Mouse (Mus musculus) layer of hippocampus, postnatal 36 days (tissue): ENCODE measurements around the gene Rbfox3. TPM values are rescaled to one million over a fixed set of nuclear protein-coding genes. Genes with fewer than 3 reads are reported as not detected.
A peak's percentile ranks its signal among the peaks of the same experiment; 100 is the strongest.

ENCODE experiments used
- DNase-seq, 2 experiments: peaks; one replicate each; pipeline ENCODE4 v3.0.0; 2022
- total RNA-seq, 2 experiments: library from RNA; stranded (reverse); gene quantifications; 2 replicates each; pipeline ENCODE4 v1.2.3; 2021

Rbfox3 gene
- total RNA-seq, 2 experiments from 2014 or later: 266 to 269 TPM

- peak; percentile 70 for DNase-seq
Measured at GRCm38 (mm10) chr11:118905656-118906055, 5.7 kb downstream of the Rbfox3 start.

- no peak for DNase-seq
Measured at GRCm38 (mm10) chr11:118904253-118904652, 7.1 kb downstream of the Rbfox3 start.

GRCm38 (mm10) chr11:118899771-118900545 is 11.4 kb downstream of the Rbfox3 start:
- DNase-seq: no peak

GRCm38 (mm10) chr11:118898643-118899042 is 12.8 kb downstream of the Rbfox3 start:
- no peak for DNase-seq

DNA sequence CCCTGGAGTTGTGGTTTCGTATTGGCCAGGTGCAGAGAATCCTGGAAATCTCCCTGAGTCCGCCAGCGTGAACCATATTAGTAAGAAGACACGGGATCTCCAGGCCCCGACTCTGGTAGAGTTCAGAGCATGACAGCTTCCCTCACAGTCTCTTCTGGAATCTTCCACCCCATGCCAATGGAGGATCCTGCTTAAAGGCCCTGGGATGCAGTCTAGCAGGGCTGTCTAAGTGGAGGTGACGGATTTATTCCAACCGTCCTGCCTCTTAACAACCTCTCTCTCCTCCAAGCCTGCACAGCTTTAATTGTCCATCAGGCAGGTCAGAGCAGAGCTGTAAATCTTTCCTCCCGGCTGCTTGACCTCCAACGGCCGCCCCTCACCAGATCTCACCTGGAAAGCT is 13.2 kb downstream of the Rbfox3 start:
- DNase-seq: peak in 1 of 2 experiments; percentile 3

DNA sequence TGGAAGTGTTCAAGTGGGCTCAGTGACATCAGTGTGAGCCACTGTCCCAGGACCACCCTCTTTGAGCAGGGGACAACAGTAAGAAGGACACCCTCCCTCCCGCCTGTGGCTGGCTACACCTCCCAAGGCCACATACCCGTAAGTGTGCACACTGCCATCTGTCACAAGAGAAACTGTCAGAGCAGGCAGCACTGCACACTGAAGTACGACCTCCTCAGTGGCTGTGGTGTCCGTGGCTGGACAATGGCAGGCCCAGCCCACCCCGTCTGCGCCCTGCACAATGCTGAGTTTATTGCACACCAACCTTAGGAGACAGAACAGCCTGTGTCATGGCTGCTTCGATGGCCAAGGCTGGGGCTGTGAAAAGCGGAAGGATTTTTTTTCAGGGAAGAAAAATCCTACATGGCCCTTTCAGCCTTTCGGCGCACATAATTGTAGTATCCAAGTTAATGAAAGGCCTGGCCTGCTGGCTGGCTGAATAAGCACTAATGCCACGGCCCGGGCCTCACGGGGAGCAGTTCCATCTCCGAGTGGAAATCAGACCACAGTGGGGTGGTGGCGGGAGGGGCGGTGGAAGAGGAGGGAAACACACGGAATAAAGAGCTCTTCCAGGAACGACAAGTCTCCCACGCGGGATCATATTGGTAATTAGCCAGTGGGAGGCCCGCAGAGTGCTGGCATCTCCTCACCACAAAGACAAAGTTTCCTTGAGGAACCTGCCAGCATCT is 14.1 kb downstream of the Rbfox3 start:
- no peak for DNase-seq

DNA sequence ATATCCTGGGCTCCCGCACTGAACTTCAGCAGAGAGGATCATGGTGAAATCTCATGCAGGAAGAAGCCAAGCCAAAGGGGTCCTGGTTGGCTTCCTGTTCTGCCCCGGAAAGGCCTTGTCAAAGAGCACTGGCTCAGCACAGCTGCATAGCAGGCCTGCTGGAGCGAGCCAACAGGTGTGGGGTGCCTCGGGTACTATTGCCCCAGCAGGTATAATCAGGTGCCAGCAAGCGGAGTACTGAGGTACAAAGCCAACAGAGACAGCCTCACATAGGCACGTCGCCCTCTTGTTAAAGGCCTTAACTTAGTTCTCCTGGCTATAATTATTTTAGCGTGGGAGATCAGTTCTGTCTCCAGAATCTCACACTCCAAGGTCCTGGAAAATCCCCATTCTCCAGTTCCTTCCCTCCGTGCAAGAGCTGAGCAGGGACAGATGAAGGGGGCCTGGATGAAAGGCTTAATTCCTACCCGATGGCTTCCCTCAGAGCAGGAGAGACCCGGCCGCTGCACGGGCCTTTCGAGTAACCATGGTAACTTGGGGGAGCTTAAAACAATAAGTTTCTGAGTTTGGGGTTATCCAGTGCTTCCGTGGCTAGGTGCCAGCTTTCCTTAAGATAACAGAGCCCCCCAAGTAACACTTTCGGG is 15.2 kb downstream of the Rbfox3 start:
- DNase-seq: peak in 1 of 2 experiments; percentile 4

GRCm38 (mm10) chr11:118894835-118895234 is 16.6 kb downstream of the Rbfox3 start:
- no peak for DNase-seq

- no peak for DNase-seq
Measured at GRCm38 (mm10) chr11:118894196-118894595, 17.2 kb downstream of the Rbfox3 start.

GRCm38 (mm10) chr11:118892876-118893275 is 18.5 kb downstream of the Rbfox3 start:
- no peak for DNase-seq

DNA sequence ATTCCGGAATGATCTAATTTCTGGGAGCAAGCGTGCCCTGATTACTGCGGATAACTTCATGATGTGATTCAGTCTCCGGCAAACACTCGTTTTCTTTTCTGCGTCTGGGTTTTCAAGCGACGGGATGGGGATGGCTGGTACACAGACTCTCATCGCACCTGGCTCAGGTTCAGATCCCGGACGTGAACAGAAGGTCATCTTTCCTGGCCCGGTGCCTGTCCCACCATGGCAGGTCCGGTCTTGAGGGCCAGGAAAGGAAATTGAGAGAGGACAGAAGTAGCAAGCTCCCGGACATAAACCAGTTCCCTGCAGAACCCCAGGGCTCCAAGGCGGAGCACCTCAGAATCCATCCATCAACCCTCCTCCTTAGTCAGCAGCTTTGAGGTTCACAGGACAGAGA is 19.9 kb downstream of the Rbfox3 start:
- no peak for DNase-seq

DNA sequence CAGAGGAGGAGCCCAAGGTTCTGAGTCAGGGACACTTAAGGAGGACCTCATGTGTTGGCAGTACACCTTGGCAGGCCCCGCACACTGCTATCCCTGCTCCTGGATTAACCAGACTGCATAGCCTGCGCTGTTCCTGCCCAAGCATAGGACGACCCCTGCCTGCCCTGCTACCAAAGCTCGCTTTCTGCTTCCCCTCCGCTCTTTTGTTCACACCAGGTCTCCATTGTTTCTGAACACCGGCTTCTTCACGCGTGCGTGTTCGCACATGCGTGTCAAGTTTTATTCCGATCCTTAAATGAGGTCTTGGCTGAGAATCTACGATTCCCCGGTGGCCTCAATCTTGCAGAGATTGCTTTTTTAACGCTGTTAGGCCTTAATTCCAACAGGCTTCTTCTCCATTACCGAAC is 20.4 kb downstream of the Rbfox3 start:
- no peak for DNase-seq

GRCm38 (mm10) chr11:118890474-118890873 is 20.9 kb downstream of the Rbfox3 start:
- DNase-seq: no peak

- DNase-seq: no peak
Measured at GRCm38 (mm10) chr11:118889500-118889899, 21.9 kb downstream of the Rbfox3 start.

DNA sequence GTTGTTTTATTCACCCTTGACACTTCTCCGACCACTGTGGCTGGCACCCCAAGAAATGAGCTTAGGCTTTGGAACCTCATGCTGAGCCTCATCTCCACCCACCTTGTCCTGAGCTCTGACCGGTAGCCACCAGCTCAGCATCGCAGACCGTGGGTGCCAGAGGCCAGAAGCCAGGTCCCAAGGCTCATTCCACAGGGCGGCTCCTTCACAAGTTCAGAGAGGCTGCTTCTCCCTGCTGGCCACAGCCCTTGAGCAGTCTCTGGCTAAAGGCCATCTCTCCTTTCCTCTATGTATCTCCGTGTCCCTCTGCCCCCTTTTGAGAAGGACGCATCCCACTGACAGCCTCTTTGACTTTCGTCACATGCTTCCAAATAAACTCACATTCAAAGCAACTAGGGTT is 23.0 kb downstream of the Rbfox3 start:
- DNase-seq: no peak

GRCm38 (mm10) chr11:118887206-118887605 is 24.2 kb downstream of the Rbfox3 start:
- no peak for DNase-seq

DNA sequence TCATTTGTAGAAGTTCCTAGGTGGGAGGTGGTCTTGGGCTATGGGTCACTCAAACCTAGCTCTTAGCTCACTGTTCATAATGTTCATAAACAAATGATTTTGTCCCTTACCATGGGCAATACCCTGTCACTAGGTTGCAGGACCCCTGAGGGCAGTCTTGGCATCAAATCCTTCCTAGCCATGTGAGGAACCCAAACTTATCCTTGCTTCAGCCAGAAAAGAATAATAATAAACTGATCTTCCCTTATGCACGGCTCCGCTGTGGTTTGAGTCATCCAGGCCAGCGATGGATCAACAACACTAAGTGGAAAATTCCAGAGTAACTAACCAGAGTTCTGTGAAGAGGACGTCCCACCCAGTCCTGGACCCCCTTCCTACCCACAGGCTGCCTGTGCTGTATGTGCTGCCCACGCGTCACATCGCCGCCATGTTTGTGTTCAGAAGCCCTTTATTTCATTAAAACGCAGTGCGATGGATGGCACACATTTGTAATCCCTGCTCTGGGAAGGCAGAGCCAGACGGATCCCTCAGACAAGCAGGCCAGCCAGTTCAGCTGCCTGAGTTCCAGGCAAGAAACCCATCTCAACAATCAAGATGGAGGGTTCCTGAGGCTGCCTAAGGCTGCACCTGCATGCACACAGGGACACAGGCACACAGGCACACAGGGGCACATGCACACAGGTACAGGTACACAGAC is 25.0 kb downstream of the Rbfox3 start:
- DNase-seq: no peak

DNA sequence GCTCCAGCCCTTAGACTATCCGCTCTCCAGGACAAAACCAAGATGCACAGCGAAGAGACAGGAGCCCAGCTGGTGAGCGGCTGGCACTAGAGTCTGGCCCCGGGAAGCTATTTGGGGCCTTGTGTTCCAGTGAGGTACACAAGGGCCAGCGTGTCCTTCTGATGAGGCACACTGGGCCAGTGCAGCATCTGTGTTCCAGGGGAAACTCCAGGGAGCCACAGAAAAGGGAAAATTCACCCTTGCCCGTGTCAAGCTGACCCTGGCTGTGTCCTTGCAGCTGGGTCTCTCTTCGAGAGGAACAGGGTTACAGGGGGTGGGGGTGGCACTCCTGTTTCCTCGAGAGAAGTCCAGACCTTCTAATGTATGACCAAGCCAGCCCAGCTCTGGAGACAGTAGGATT is 25.8 kb downstream of the Rbfox3 start:
- no peak for DNase-seq

DNA sequence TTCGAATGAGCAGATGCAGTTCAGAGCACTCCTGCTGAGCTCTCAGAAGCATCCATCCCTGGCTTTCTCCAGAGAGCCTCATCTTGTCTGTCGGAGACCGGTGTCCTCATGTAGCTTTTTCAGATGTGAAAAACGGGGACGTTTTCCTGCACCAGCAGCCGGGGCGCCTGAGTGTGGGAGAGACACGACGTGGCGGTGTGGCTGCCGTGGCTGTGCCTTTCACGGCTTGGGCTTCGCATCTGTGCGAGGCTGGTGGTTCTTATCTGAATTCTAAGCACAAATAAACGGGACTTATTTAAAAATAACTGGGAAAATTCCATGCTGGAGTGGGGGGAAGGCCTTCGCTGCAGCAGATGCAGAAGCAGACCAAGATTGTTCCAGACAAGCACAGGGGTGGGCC is 26.3 kb downstream of the Rbfox3 start:
- no peak for DNase-seq

- DNase-seq: no peak
Measured at GRCm38 (mm10) chr11:118883143-118883542, 28.3 kb downstream of the Rbfox3 start.

GRCm38 (mm10) chr11:118881786-118882495 is 29.5 kb downstream of the Rbfox3 start:
- DNase-seq: no peak
